Mouse (Mus musculus): ENCODE measurements at regions not wholly inside any gene's neighbourhood (a gene's known extent, or its start where the extent isn't known, plus 50 kb on each side); places are given as distances from the start of the nearest gene placed in this dataset.

DNA sequence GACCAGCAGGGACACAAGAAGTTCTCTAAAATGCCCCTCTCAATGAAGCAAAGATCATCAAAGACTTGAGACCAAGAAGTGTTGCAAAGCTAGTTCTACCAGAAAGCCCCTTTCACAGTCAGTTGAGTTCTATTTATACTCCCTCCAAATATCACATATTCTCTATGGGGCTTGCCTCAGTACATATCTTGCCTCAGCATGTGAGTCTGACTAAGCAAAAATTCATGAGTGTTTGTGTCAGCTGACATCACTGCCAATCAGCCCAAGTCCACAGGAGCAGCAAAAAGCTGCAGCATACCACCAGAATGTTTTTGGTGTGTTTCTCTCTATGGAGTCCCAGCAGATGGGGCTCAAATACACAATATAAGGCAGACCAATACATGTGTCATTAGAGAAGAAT is 631.6 kb downstream of the Rpia start:
- TF ChIP-seq CTCF (conservative IDR thresholded peaks at IDR 0.05; ENCODE audit: low read length) (no peak), NANOG (IDR thresholded peaks at IDR 0.05; ENCODE audit: borderline replicate concordance, low read length) (no peak)
